Mouse (Mus musculus) mouse embryonic stem cell (cell line): ENCODE data around the gene Emc3.

Source experiments
- in situ Hi-C, 2 experiments: fragments of 300-500 bp; cut with MboI; formaldehyde crosslinking; loops; 1 replicate in 1 of 2; 3 replicates in 1 of 2; pipeline ENCODE4 v1.14.3; 2019 to 2020; ENCODE audit warnings: low sequenced_read_pairs in 2 of 2, low pct_unique_long_range_greater_than_20kb in 1 of 2, mixed read lengths in 1 of 2; ENCODE audit not compliant: unreplicated experiment in 1 of 2

The Emc3 gene

DNA sequence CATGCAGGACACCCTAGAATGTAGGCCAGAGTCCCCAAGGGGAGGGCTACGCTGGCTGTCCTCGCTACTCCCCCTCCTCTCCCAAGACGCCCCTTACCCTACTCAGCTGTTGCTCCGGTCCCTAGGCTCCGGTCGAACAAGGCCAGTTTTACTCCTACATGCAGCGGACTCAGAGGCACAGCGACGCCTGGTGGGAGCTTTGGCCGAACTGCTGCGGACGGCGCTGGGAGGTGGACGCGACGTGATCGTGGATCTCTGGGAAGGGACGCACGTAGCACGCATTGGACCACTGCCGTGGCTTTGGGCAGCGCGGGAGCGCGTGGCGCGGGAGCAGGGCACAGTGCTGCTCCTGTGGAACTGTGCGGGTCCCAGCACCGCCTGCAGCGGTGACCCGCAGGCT is 62.0 kb downstream of the Emc3 start:
- in situ Hi-C loops: no loop called here

DNA sequence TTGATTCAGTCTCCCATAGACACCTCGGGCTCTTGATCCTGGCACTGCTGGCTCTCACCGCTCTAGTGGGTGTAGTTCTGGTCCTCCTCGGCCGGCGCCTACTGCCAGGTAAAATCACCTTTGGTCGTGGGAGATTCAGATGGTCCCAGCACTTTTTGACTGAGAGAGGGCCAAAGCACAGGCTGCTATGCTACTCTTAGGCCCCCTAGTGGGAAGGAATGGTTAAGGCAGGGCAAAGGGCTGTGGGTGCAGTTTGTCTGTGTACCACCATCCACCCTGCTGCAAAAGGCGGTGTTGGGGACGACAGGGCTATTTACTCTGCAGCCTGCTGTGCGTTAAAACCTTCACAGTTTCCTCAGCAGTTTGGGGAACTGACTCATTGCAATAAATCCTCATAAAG is 62.4 kb downstream of the Emc3 start:
- in situ Hi-C loops: no loop called here

DNA sequence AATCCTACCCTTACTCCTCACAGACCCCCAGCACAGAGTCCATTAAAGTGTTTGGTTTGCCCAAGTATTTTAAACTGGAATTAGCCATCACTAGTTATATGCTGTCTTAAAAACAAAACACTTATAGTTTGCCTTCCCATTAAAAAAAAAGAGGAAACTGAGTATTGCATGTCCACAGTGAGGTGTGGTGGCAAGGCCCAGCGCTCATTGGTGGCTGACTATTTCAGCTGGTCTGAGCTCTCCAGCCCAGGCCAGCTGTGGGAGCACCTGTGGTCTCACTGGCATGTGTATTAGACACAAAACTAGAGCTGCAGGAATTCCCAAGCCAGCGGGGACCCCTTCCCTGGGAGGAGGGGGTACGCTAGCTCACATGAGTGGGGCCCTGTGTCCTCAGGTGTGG is 62.9 kb downstream of the Emc3 start:
- in situ Hi-C loops: no loop called here

- in situ Hi-C loops: no loop called here
Measured at GRCm38 (mm10) chr6:113465602-113466001, 65.8 kb downstream of the Emc3 start.
